Mouse (Mus musculus) brain, embryonic 14.5 days (tissue): ENCODE results near the gene Tarsl2.

Experiments used
- CTCF ChIP-seq: fragments of 200-500 bp; IDR thresholded peaks from 2 replicates; pipeline ENCODE4 v1.5.1; 2012; ENCODE audit warnings: inconsistent platforms, mild to moderate bottlenecking, moderate library complexity, borderline replicate concordance; ENCODE audit not compliant: insufficient read depth, insufficient read length; ENCODE audit errors: extremely low read depth
- POLR2A ChIP-seq: fragments of 200-500 bp; IDR thresholded peaks from 2 replicates; pipeline ENCODE4 v1.6.1; 2012; ENCODE audit warnings: mild to moderate bottlenecking, inconsistent platforms, borderline replicate concordance; ENCODE audit not compliant: poor library complexity, insufficient read depth, insufficient read length, severe bottlenecking; ENCODE audit errors: extremely low read depth

- TF ChIP-seq POLR2A (no peak), CTCF (no peak)
Observed at GRCm38 (mm10) chr7:65714304-65714703, 69.6 kb downstream of the Tarsl2 start.
